Mouse (Mus musculus): ENCODE results near the gene Meaf6.

Meaf6 gene

DNA sequence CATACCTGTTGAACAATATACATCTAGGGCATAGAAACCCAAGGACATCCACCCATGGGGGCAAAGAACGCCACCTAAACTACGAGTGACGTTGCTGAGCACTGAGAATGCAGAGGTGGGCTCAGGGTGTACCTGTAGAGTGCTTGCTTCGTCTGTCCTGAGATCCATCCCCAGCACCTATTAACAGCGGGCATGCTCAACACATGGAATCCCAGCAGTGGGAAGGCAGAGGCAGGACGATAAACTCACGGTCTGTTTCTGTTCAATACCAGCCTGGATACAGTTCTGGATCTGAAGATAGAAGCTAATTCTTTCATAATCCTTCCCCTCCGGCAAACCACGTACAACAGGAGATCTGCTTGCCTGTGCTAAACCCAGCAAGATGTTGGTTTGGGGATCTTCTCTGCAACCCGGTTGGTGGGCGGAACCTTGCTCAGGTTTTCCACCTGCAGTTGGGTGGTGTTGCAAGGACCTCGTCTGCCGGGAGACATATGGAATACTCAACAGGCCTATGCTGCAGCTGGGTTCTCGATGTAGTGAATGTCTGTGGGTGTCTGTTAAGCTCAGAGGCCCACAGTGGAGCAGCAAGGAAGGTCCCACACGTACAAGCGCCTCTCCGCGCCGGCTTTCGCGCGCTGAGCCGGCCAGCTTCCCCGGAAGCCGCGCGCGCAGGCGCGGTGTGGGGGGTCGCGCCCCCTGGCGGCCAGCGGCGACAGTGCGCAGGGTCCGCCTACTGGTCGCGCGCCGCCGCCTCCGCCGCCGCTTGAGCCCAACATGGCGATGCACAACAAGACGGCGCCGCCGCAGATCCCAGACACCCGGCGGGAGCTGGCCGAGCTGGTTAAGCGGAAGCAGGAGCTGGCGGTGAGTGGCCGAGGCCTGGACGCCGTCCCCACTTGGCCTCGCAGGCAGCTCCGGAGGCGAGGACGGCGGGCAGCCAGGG is at the start of gene Meaf6:
TSS of gene Meaf6 (plus strand) at position 732 of the 943 bp plus-strand sequence.
- DNase-seq (ENCODE audit: low spot score in 2 of 2): peak; percentile 87 to 96

DNA sequence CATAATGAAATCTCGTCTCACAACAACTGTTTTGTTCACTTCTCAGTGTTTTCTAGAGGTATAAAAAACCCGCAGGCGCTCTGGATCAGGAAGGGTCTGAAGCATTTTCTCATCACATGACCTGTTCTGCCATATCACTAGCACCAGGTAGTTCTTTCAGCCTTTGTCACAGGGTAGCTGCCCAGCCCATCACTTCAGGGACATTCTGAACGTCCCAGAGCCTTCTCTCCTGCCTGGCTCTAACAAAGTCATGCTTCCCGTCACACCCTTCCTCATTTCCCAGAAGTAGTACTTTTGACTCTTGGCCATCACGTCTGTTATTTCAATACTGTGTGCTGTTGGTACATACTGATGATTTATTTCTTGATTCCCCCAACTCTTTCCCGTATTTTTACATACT is 40.5 kb upstream of the Meaf6 start:
- DNase-seq (ENCODE audit: low spot score in 2 of 2): no peak

DNA sequence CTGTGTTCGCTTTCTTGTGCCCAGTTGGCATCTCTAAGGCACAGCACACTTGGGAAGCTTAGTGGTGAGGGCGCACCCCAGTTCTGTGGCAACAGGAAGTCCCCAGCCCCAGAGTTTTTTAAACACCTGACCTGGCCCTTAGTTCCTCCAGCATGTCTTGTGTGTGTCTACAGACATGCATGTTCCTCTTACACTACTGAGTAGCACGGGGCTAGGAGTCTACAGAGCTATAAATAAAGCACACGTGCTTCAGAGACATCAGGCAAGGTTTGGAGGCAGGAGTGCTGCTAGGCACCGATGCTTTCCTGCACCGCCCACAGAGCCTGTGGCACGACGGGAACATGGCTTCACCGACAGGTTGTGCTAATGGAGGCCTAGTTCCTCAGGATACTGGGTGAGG is 29.5 kb upstream of the Meaf6 start:
- no peak for DNase-seq (ENCODE audit: low spot score in 2 of 2)

DNA sequence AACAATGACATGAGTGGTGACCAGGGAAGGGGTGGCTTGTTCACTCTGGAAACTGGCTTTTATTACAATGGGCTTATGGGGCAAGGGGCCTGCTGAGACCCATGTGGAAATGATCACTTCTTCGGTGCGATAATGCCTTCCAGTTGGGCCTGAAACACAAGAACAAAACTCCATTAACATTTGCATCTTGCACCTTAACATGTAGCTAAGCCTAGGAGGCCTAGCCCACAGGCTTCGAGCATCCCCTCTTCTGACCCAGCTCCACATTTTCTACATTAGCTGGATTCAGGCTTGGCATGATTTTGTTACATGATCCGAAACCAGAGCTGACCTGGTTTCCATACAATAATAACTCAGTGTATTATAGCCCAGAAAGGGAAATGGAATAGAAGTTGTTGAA is 28.5 kb upstream of the Meaf6 start:
- no peak for DNase-seq (ENCODE audit: low spot score in 2 of 2)

- DNase-seq (ENCODE audit: low spot score in 2 of 2): no peak
These were observed 27.7 kb upstream of the Meaf6 start for GRCm38 (mm10) chr4:125057273-125057672.

DNA sequence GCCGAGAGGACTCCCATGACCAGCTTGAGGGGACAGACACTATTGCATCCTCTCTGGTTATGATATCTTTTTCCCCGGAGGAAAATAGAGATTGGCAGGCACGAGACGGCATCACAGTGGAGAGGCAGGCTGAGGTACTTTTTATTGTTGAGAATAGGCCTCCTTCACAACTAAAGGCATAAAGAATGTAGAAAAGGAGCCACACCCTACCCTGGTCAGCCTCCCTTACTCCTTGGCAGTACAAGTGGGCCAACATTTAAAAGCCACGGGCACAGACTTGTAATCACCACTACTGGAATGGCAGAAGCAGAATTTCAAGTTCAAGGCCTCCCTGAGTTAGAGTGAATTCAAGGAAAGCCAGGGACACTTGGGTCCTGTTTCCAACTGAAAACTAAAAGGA is 26.9 kb upstream of the Meaf6 start:
- DNase-seq (ENCODE audit: low spot score in 2 of 2): no peak

GRCm38 (mm10) chr4:125059025-125059424 is 25.9 kb upstream of the Meaf6 start:
- DNase-seq (ENCODE audit: low spot score in 2 of 2): peak; percentile 50 to 70

GRCm38 (mm10) chr4:125063829-125064228 is 21.1 kb upstream of the Meaf6 start:
- no peak for DNase-seq (ENCODE audit: low spot score in 2 of 2)

- peak in 1 of 2 experiments; percentile 16 for DNase-seq (ENCODE audit: low spot score in 2 of 2)
These were observed 19.2 kb upstream of the Meaf6 start, which contains the start of gene Dnali1 for GRCm38 (mm10) chr4:125065517-125066307. TSS of gene Dnali1 (minus strand) at chr4:125065703.

- DNase-seq (ENCODE audit: low spot score in 2 of 2): peak; percentile 75 to 92
These were observed 18.2 kb upstream of the Meaf6 start, which contains the start of gene Snip1 for GRCm38 (mm10) chr4:125066490-125067370. TSS of gene Snip1 (plus strand) at chr4:125066672.

DNA sequence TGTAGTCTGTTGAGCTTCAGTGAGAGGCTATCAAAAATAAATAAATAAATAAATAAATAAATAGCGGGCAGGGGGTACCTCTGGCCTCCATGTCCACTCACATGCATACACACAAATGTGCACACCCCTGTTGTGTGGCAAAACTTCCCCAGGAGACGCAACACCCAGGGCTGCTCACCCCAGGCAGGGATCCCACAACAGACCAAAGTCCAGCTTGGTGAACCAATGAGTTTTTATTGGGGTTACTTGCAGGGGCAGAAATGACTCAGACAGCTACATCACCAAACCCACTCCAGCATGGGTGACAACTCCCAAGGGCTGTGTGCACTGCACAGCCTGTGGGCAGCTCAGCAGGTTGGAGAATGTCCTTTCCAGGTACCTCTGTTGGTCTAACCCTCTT is 7.2 kb upstream of the Meaf6 start:
- no peak for DNase-seq (ENCODE audit: low spot score in 2 of 2)

- DNase-seq (ENCODE audit: low spot score in 2 of 2): no peak
These were observed 6.2 kb upstream of the Meaf6 start for GRCm38 (mm10) chr4:125078698-125079097.

GRCm38 (mm10) chr4:125085346-125085841 is 460 bp downstream of the Meaf6 start:
- peak; percentile 32 to 61 for DNase-seq (ENCODE audit: low spot score in 2 of 2)

- DNase-seq (ENCODE audit: low spot score in 2 of 2): no peak
These were observed 8.1 kb downstream of the Meaf6 start for GRCm38 (mm10) chr4:125093031-125093430.

- DNase-seq (ENCODE audit: low spot score in 2 of 2): no peak
These were observed 11.1 kb downstream of the Meaf6 start for GRCm38 (mm10) chr4:125096066-125096465.

DNA sequence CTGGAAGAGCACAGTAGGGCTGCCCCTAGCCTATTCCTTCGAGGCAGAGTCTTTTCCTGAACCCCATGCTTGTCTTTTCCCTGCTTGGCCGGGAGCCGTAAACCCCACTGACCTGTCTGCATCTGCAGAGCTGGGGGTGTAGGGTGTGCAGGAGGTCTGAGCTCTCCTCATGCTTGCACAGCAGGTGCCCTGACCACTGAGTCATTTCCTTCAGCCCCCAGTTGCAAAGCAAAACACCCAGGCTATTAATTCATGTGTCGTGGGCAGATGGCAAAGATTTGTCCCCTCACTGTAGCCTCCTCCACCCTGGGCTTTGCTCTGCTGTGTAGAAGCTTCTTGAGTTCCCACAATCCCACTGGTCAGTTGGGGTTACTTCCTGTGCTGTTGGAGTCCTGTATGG is 12.5 kb downstream of the Meaf6 start:
- DNase-seq (ENCODE audit: low spot score in 2 of 2): no peak

DNA sequence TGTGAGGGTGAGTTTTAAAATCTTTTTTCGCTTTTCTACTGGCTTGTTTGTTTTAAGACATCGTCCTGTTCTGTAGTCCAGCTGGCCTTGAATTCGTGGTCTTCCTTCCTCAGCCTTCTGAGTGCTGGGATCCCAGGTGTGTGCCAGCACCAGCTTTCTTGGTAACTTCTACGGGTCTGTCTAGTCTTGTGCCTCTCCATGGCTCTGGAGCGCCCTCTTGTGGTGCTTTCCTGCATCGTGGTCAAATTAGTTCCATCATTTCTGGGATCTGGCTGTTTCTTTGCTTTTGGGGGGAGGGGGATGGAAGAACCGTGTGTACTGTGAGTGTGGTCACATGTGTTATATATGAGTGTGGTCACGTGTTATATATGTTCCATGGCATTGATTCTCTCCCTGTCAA is 14.5 kb downstream of the Meaf6 start:
- peak; percentile 75 to 89 for DNase-seq (ENCODE audit: low spot score in 2 of 2)

DNA sequence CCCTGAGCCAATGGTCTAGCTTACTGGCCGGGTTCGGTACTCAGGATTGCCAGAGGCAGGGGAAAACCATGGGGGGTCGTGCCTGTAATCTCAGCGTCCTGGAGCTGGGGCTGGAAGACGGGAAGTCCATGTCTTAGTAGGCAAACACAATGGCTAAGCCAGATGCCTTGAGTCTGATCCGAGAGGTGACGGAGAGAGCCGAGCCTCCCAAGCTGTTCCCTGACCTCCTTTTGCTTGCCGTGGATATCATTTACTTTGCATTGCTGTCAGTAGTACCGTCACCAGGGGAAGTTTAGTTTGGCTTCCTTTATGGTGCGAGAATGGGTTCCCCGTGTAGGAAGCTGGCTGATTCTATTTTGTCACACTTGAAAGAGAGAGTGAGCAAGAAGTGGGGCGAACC is 16.4 kb downstream of the Meaf6 start:
- DNase-seq (ENCODE audit: low spot score in 2 of 2): no peak

DNA sequence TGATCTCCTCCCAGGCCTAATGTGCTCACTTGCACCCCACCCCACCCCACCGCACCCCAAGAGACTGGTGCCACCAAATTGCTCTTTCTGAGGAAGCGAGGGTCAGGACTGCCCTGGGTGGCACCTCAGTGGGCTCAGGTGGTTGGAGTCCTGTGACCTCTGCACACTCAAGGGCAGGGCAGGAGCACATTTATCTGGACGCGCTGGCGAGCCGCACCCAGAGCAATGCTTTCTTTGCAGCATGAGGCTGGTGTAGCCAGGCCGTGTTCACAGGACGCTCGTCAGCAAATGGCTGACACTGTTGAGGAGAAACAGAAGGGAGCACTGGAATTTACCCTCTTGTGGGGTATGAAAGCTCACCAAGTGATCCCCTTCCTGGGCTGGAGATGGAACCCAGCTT is 20.4 kb downstream of the Meaf6 start:
- no peak for DNase-seq (ENCODE audit: low spot score in 2 of 2)

GRCm38 (mm10) chr4:125114638-125115037 is 29.7 kb downstream of the Meaf6 start:
- peak; percentile 82 to 91 for DNase-seq (ENCODE audit: low spot score in 2 of 2)

DNA sequence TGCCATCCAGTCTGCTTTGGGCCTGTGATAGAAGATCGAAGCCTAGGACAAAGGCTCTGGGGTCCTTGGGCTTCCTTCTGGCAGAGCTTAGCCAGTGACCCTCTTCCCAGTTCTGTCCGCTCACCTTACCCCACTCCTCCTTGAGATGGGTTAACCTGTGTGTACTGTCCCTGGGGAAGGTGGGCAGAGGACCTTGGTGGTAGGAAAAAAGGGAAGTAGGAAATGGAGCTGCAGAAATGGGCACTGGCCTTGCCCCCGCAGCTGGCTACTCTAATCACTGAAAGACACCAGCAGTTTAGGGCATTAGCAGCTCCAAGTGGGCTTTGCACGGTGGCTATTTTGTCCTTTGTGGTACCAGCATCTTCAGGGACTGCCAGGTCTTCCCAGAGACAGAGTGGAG is 30.1 kb downstream of the Meaf6 start:
- no peak for DNase-seq (ENCODE audit: low spot score in 2 of 2)

All from cerebellum, postnatal 4 days (tissue).